Mouse (Mus musculus) MEL-GATA-1-ER (cell line): ENCODE data around the gene Kcnt2.
A peak's percentile ranks its signal among the peaks of the same experiment; 100 is the strongest.

Source experiments
- DNase-seq: peaks from one replicate; pipeline ENCODE4 v3.0.0-alpha.2; 2012; ENCODE audit warnings: low read depth; ENCODE audit errors: extremely low read depth

The Kcnt2 gene

DNA sequence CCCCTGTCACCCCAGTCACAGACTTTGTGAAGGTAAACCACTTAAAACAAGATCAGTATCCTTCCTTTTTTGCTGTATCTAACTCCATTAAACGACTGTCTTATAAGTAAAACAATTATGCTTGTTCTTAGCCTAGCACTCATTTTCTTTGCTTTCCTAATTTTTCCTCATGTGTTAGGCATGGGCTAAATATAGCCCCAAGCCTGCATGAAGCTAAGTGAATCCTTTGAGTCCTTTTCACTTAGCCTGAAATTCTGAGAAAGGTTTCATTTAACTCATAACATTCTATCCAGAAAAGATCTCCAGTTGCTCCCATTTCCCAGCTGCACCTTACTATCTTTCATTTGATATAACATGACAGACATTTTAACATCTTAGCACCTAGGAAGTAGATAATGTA is 127.6 kb downstream of the Kcnt2 start:
- DNase-seq, result no peak

DNA sequence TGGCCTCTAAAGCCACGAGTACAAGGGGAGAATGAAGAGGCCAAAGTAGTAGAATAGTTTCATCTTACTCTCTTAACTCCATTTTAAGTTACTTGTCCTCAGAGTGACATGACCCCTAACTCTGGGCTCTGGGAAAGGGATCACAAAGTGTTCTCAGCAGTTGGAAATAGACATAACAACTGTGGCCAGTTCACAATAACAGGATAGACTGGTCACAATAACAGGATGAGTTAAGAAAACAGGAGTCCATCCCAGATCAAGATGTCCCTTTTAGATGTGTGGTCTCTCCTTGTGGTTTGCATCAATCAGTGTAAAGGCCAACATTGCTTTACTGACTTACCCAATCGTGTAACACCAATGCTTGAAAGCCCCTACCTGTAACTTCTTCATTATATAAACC is 132.8 kb downstream of the Kcnt2 start:
- no peak for DNase-seq

DNA sequence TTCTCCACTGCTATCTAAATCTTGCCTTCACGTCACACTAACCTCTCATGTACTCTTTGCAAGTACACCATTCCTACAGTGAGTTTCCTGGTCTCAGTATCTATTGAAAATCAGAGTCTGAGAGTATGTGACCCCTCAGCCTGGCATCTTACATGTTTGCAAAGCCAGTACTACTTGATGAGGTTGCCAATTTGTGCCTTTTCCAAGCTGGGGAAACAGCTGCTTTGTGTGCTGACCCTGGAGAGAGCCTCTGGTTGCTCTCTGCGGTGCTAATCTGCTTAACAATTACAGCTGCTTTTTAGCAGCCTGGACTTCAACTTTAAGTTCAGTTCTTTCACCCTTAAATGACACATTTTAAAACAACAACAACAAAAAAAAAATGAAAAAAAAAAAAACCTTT is 133.6 kb downstream of the Kcnt2 start:
- DNase-seq, result no peak

DNA sequence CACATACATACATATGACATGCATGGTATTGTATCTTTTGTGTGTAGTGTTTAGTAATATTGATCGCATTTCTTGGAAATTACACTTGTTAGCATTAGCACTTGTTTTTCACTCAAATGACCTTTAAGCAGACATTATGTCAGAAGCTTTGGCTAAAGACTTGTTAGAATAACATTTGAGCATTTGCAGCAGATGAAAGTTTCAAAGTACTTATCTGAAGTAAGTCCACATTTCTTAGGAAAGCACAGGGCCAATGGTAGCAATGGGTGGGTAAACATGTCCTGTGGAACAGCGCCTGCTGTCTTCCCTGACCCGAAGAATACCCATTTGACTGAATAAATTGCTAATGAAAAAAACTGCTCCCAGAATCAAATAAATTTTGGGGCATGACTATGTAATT is 135.1 kb downstream of the Kcnt2 start:
- no peak for DNase-seq

DNA sequence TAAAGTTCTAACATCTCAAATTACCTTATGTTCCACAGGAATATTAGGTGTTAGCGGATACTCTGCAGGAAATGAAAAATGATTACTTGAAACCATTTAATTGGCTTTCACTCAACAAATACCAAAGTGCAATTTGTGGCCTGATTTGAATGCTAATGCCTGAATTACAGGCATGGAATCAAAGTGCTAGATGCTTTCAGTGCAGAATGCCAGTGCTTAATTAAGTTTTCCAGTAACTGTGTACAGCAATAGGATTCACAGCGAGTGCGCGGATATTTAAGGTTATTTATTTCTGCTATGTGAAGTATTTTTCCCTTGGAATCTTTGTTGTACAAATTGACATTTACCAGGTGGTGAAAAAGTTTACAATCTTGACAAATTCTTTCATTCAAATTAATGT is 144.3 kb downstream of the Kcnt2 start:
- no peak for DNase-seq

DNA sequence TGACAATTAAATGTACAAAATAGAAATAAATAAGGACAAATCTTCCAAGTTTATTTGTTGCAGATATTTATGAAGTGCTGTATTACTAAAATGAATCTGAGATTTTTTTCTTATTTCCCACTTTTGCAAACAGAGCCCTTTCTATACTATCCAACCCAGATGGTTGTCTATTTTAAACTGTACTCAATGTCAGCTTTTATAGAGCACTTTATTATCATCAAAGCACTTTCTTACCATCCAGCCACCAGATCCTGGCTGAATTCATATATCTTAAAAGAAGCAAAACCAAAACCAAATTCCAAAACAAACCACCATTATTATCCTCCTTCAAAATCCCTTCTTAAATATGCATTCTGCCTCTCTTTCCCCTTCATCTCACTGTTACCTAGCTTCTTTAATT is 151.8 kb downstream of the Kcnt2 start:
- no peak for DNase-seq

DNA sequence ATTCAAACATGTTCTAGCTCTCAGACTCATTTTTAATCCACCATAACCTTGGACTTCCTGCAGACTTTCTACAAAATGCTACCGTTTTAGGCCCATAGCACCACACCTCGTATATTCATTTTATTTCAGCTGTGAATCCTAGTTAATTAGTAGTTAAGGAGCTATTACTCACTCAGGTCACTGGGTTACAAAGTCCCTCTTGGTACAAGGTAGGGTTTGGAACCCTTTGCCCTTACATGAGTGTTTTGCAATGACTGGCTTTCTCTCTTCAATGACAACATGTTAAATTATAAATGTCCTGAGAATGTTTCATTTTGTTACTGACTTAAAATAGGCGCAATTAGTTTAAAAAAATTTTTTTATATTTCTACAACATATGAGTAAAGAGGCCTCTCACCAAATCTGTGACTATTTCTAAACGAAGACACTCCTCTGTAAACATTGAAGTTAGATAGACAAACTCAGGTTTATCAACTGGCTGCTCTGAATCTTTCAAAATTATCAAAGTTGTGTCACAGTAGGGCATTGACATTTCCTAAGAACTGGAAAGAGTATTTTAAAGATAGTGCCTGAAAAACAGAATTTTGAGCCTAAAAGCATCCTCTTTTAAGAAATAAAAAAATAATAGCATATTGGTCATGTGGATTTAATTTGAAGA is 160.8 kb downstream of the Kcnt2 start:
- no peak for DNase-seq

DNA sequence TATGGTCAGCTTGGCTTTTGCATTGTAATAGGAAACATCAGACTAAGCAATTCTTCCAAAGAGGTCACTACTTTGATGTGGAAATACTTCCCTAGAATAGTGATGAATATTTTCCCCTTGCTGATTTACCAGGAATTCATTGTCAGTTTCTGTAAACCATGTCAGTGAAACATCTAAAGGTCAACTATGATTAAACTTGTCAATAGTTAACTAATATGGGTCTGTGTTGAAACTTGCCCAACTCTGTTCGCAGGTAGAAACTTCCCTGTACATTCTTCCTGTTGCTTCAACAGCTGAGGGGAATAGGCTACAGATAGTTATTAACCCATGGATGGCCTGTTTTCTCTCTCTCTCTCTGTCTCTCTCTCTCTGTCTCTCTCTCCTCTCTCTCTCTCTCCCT is 169.8 kb downstream of the Kcnt2 start:
- no peak for DNase-seq

DNA sequence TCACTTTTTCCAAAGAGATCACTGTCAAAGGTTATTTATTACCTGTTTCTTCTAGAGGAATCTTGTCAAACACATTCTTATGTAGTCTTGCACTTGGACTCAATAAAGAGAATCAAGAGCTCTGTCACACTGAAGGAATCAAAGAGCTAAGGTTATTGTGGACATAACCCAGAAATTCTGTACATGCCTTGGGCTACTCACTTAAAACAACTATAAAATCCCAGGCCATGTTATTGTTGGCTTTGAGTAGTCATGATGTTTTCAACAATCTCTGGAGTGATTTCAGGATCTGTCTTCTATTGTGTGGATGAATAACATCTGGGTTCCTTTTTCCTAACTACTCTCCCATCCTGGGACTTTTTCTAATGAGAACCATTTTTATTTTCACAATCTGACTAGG is 177.0 kb downstream of the Kcnt2 start:
- no peak for DNase-seq

DNA sequence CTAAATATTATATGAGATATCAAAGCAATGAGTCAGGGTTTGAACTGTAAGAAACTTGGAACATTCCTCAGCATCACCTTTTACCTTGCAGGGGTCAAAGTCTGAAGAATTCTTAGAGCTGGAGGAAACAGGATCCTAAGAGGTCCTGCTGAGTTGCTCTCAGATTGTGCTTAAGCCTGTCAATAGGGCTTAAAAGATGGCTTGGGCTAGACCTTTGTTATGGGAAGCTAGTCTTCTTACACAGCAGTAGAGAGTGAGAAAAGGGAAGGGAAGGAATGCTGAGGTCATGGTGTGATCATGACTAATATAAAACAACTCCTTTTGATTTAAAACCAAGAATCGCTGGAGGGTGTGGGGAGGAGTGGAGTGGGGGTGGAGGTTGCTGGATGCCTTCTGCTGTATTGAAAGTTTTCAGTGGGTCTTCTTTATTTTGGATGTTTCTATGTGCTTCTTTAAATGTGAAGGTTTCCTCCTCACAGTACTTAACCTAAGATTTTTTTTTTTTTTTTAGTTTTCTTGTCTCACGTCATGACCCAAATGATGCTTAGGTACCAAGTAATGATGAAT is 183.4 kb downstream of the Kcnt2 start:
- no peak for DNase-seq

DNA sequence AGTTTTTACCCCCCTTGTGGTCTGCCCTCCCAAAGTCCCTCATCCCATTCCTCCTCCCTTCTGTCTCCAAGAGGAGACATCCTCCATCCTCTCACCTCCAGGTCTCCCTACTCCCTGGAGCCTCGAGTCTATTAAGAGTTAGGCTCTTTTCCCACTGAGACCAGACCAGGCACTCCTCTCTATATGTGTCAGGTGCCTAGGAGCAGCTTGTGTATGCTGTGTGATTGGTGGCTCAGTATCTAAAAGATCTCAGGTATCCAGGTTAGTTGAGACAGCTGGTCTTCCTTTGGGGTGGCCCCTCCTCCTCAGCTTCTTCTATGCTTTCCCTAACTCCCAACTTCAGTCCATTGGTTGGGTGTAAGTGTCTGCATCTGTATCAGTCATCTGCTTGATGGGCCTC is 186.1 kb downstream of the Kcnt2 start:
- no peak for DNase-seq

DNA sequence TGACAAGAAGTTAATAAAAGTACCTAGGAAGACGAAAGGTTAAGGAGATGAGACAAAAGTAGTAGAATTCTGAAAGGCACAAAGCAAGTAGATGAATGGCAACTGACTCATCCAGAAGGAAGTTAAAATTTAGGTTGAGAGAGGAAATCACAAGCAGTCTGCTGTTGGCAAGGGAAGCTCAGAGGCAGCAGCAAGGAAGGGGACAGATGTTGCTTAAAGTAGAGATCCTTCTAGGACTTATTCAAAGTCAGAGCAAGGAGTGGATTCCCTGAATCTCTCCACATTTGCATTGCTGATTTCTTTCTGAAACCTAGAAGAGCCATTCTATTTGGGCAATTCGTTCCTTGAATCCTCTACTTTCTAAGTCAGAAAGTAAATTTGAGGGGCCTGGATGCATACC is 188.8 kb downstream of the Kcnt2 start:
- no peak for DNase-seq

DNA sequence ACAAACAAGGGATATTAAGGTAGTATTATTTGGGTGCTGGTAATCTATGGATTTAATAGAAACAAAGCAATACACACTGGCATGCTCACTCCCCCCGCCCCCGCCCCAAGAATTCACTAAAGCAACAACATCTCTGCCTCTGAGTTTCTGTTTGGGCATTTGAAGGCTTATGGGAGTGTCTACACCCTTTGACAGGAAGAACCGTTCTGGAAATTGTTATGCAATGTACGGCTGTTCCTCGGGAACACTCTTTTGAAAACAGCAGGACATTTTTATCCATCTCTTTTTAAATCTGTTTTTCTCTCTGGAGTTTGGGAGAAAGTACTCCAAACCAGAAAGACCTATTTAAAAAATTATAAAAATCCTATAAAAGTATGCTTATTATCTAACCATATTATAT is 192.2 kb downstream of the Kcnt2 start:
- no peak for DNase-seq

DNA sequence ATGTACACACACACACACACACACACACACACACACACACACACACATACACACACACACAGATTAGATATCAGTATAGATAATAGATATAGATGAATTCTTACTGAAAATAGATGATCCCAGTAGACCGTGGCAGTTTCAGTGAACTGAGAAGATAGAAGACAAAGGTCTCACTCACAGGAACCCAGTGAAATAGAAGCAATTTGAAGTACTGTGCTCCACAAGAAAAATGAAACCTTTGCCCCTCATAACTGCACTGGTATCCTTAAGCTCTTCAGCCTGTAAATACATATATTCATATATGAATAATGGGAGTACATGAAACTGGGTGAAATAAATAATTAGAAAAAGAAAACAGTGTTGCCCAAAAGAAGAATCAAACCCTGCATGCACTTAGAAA is 197.9 kb downstream of the Kcnt2 start:
- DNase-seq, result no peak

DNA sequence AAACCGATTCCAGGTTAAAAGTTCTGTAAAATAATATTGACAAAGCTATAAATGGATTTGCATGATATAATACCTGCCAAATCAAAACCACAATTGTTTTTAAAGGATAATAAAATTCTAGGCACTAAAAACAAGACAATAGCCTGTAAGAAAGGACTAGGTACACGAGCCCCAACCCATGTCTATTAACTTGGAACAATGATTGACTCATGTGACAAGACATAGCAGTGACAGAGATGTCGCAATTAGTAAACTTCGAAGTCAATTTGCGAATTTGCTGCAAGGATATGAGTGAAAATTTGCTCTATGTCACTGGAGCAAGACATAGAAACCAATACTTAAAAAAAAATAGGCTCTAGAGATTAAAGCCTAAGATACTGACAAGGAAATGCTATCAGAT is 198.4 kb downstream of the Kcnt2 start:
- no peak for DNase-seq

DNA sequence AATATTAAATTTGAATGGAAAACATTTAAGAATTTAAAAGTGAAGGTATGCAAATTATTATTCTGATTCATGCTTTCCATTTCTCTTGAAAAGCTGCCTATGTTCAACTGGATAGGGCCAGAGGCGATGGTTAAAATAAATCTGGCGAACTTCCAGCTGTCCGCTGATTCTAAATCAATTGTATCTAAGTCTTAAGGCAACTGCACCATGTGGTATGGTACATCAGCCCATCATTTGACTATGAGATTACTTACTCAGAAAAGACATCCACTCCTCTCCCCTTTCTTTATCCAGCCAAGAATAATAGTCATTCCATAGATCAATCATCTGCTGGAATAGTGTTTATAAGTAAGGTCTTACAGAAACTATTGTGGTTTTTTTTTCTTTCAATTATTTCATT is 205.5 kb downstream of the Kcnt2 start:
- DNase-seq, result no peak

DNA sequence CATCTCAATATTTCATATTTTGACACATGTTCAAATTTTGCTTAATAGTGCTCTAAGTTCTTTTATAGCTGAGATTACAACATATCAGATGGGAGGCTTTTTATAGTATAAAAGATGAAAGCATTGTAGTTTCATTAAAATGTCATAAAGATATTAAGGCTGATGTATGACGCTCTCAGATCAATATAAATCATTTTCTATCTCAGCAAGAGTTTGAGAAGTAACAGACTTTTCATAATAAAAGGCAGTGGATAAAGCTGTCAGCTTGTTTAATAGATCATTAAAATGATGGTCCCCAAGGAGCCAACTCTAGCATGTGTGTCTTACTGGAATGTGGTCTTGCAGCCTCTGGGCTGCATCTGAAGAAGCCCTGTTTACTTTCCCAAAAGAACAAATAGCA is 206.0 kb downstream of the Kcnt2 start:
- DNase-seq, result no peak

DNA sequence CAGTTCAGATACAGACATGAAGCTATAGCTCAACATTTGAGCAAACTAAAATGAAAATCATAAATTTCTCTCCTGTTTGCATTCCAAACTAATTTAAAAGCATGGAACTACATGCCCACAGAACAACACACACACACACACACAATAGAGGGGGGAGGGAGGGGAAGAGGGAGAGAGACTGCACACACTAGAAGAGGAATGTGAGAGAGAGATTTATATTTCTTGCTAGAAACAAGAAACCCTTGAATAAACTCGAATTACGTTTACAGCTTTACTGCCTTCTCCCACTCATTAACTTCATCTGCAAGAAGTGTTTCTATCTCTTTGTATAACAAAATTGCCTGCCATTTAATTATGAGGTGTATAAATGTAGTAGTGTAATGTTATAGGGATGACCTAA is 209.9 kb downstream of the Kcnt2 start:
- no peak for DNase-seq

DNA sequence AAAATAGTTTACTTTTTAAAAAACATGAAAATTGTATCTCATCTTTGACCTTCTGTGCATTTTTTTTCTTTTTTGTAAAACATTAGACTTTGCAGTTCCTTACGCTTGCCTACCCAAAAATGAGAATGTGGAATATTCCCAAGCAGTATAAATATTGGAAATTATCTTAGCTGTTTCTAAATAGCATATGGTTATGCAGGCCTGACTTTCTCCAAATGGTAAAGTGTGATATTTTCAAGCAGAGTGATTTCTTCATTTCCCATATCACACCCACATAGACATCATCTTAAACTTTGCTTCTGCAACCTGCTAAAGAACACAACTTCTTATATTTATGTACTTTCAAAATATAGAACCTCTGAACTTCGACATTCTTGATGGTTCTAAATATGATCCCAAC is 210.9 kb downstream of the Kcnt2 start:
- no peak for DNase-seq

DNA sequence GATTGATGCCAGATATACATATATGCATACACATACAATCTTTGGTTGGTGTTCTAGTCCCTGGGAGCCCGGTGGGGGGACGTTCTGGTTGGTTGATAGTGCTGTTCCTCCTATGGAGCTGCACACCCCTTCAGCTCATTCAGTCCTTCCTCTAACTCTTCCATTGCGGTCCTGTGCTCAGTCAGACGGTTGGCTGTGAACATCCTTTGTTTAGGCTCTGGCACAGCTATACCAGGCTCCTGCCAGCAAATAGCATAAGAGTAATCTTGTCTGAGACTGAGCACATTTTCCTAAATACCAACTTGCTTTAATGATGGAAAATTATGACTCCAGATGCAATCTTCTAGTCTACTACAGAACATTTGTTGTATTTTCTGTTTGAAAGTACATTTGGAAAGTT is 222.4 kb downstream of the Kcnt2 start:
- DNase-seq, result no peak

DNA sequence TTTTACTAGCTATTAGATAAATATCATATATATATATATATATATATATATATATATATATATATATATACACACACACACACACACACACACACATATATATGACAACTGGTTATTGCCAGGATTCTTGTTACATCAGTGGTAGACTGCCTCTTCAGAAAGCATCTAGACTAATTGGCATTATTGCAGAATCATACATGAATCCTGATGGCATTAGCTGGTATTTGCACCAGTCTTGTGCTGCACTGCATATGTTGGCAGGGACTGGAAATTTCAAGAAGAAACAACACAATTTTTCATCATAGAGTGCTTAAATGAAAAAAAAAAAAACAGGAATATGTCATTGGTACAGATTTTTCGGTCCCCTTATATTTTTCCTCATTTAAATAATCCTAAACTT is 223.6 kb downstream of the Kcnt2 start:
- DNase-seq, result no peak

DNA sequence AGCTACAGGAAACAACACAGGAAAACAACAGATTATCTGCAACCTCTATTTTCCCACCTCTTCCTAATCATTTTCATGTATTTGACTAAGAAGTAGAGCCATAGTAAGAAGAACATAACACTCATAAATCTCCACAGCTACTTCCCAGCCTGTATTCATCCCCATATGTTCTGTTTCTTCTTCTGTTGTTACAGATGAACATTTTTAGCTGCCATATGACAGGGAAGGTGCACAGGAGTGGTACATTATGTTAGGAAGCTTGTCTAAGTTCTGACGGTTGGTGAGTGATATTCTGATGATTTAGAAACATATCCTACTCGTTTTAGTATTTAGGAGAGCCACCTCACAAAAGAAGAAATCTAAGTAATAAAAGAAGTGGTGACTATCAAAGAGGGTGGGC is 231.0 kb downstream of the Kcnt2 start:
- no peak for DNase-seq

DNA sequence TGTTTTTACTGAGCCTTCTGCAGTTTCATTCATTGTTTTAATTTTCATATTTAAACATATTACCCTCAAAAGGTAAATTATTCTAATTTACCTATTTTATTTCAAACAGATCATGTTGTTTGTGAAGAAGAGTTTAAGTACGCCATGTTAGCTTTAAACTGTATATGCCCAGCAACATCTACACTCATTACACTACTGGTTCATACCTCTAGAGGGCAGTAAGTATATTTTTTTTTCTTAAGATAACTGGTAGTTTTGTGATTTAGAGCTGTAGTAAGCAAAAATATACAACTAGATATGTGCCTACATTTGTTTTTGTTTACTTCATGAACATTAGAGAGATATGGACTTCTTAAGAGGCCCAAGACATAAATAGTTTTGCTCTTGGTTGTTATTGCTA is 238.1 kb downstream of the Kcnt2 start:
- DNase-seq, result peak; percentile 14

DNA sequence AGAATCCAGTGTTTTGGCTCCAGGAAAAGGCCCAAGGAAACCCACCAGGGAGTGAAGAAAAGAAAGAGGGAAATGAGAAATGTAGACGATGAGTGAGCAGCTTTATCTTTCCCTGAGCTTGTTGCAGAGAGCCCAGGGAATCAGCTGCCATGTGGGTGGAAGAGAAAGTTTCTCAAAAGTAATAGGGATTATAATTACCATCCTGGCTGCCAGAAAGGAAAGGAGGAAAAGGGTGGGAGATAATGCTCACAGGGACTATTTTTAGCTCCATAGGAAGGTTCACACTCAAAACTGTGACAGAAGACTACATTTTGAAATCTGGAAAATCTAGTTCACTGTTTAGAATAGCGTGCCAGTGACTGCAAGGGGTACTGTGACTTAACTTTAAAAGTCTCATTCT is 243.9 kb downstream of the Kcnt2 start:
- no peak for DNase-seq
